Mouse (Mus musculus): ENCODE measurements around the gene Neurl1b. TPM values are rescaled to one million over a fixed set of nuclear protein-coding genes. Genes with fewer than 3 reads are reported as not detected.
A peak's percentile ranks its signal among the peaks of the same experiment; 100 is the strongest.

Gene Neurl1b
- polyA plus RNA-seq, 1 experiment from 2014 or later: 1.9 TPM

GRCm38 (mm10) chr17:26417770-26418421 lies 3.3 kb downstream of the Neurl1b start:
- TF ChIP-seq CTCF (IDR thresholded peaks at IDR 0.05; ENCODE audit: low read depth): no peak
- Histone ChIP-seq H3K27ac (ENCODE audit: low read depth) (no peak overlapping the region), H3K4me3 (ENCODE audit: low read depth, low read length) (no peak overlapping the region), H3K9me3 (ENCODE audit: low read depth, low read length) (no peaks in the 10 kb centered on the region), H3K4me1 (ENCODE audit: insufficient read depth) (peaks cover 11% of the 10 kb centered on the region; the same call in 1 of the 2 replicates), H3K9ac (no peak overlapping the region), H3K27me3 (ENCODE audit: insufficient read depth, low read length) (0 out of 2 replicates have a peak, but pooled peaks cover 9% of the 10 kb centered on the region), H3K4me2 (no peak overlapping the region), H3K36me3 (ENCODE audit: insufficient read depth) (no peaks in the 10 kb centered on the region)
- ATAC-seq (ENCODE audit: insufficient read depth) (no peak), DNase-seq (peak; percentile 34)
- 79% methylated on average over 6 of the region's 6 CpGs for WGBS

GRCm38 (mm10) chr17:26420491-26421247 lies 6.0 kb downstream of the Neurl1b start:
- H3K27ac ChIP-seq (ENCODE audit: low read depth): no peak overlapping the region
- H3K36me3 ChIP-seq (ENCODE audit: insufficient read depth): no peaks in the 10 kb centered on the region
- peaks cover 4% of the 10 kb centered on the region; the same call in 1 of the 2 replicates for H3K4me1 ChIP-seq (ENCODE audit: insufficient read depth)
- H3K4me2 ChIP-seq: no peak overlapping the region
- TF ChIP-seq CTCF (IDR thresholded peaks at IDR 0.05; ENCODE audit: low read depth): no peak
- 0 out of 2 replicates have a peak, but pooled peaks cover 3% of the 10 kb centered on the region for H3K27me3 ChIP-seq (ENCODE audit: insufficient read depth, low read length)
- DNase-seq: no peak
- no peaks in the 10 kb centered on the region for H3K9me3 ChIP-seq (ENCODE audit: low read depth, low read length)
- WGBS: 74% methylated on average over 7 of the region's 7 CpGs
- ATAC-seq (ENCODE audit: insufficient read depth): no peak
- no peak overlapping the region for H3K4me3 ChIP-seq (ENCODE audit: low read depth, low read length)
- no peak overlapping the region for H3K9ac ChIP-seq

GRCm38 (mm10) chr17:26421561-26421960 lies 6.9 kb downstream of the Neurl1b start:
- Histone ChIP-seq H3K9ac (no peak overlapping the region), H3K4me2 (no peak overlapping the region), H3K27me3 (ENCODE audit: insufficient read depth, low read length) (no peaks in the 10 kb centered on the region), H3K4me1 (ENCODE audit: insufficient read depth) (peaks cover 8% of the 10 kb centered on the region; the same call in 1 of the 2 replicates), H3K9me3 (ENCODE audit: low read depth, low read length) (no peaks in the 10 kb centered on the region), H3K27ac (ENCODE audit: low read depth) (no peak overlapping the region), H3K36me3 (ENCODE audit: insufficient read depth) (no peaks in the 10 kb centered on the region), H3K4me3 (ENCODE audit: low read depth, low read length) (no peak overlapping the region)
- 49% methylated on average over 3 of the region's 3 CpGs for WGBS
- peak; percentile 70 for TF ChIP-seq CTCF (IDR thresholded peaks at IDR 0.05; ENCODE audit: low read depth)
- ATAC-seq (ENCODE audit: insufficient read depth) (no peak), DNase-seq (peak; percentile 54)

GRCm38 (mm10) chr17:26422390-26422789 lies 7.8 kb downstream of the Neurl1b start:
- Histone ChIP-seq H3K4me3 (ENCODE audit: low read depth, low read length) (no peak overlapping the region), H3K9ac (no peak overlapping the region), H3K9me3 (ENCODE audit: low read depth, low read length) (no peaks in the 10 kb centered on the region), H3K27me3 (ENCODE audit: insufficient read depth, low read length) (no peaks in the 10 kb centered on the region), H3K27ac (ENCODE audit: low read depth) (no peak overlapping the region), H3K36me3 (ENCODE audit: insufficient read depth) (no peaks in the 10 kb centered on the region), H3K4me2 (no peak overlapping the region), H3K4me1 (ENCODE audit: insufficient read depth) (peaks cover 8% of the 10 kb centered on the region; the same call in 1 of the 2 replicates)
- TF ChIP-seq CTCF (IDR thresholded peaks at IDR 0.05; ENCODE audit: low read depth): no peak
- DNase-seq (no peak), ATAC-seq (ENCODE audit: insufficient read depth) (no peak)
- 72% methylated on average over 6 of the region's 6 CpGs for WGBS

- ATAC-seq (ENCODE audit: insufficient read depth) (peak; percentile 69), DNase-seq (peak; percentile 72)
- Histone ChIP-seq H3K27me3 (ENCODE audit: insufficient read depth, low read length) (no peaks in the 10 kb centered on the region), H3K4me2 (peak overlapping the region; percentile 47), H3K4me3 (ENCODE audit: low read depth, low read length) (no peak overlapping the region), H3K9ac (peak overlapping the region; percentile 35), H3K9me3 (ENCODE audit: low read depth, low read length) (no peaks in the 10 kb centered on the region), H3K4me1 (ENCODE audit: insufficient read depth) (peaks cover 5% of the 10 kb centered on the region; the same call in 1 of the 2 replicates), H3K27ac (ENCODE audit: low read depth) (peak overlapping the region; percentile 87), H3K36me3 (ENCODE audit: insufficient read depth) (no peaks in the 10 kb centered on the region)
- WGBS: 21% methylated on average over 11 of the region's 11 CpGs
- peak; percentile 30; the same call in 1 of the 2 replicates for TF ChIP-seq CTCF (IDR thresholded peaks at IDR 0.05; ENCODE audit: low read depth)
Measured at GRCm38 (mm10) chr17:26423967-26424641, 9.5 kb downstream of the Neurl1b start.

- DNase-seq (peak; percentile 74), ATAC-seq (ENCODE audit: insufficient read depth) (no peak)
- 42% methylated on average over 13 of the region's 13 CpGs for WGBS
- Histone ChIP-seq H3K27me3 (ENCODE audit: insufficient read depth, low read length) (no peaks in the 10 kb centered on the region), H3K4me3 (ENCODE audit: low read depth, low read length) (no peak overlapping the region), H3K9me3 (ENCODE audit: low read depth, low read length) (no peaks in the 10 kb centered on the region), H3K4me2 (no peak overlapping the region), H3K4me1 (ENCODE audit: insufficient read depth) (peaks cover 5% of the 10 kb centered on the region; the same call in 1 of the 2 replicates), H3K27ac (ENCODE audit: low read depth) (peak overlapping the region; percentile 87; the same call in 1 of the 2 replicates), H3K36me3 (ENCODE audit: insufficient read depth) (no peaks in the 10 kb centered on the region), H3K9ac (no peak overlapping the region)
- TF ChIP-seq CTCF (IDR thresholded peaks at IDR 0.05; ENCODE audit: low read depth): no peak
Measured at GRCm38 (mm10) chr17:26424973-26425735, 10.5 kb downstream of the Neurl1b start.
